Mouse (Mus musculus) cerebellum, adult 2 months (tissue): Measurements from ENCODE around the gene Mymx.

Experiments
- CTCF ChIP-seq: fragments of 200-500 bp; IDR thresholded peaks from 2 replicates; pipeline ENCODE4 v1.5.1; 2011; ENCODE audit warnings: low read depth, mild to moderate bottlenecking, control low read depth, low read length, moderate library complexity, borderline replicate concordance; ENCODE audit not compliant: insufficient read depth
- POLR2A ChIP-seq: fragments of 200-500 bp; IDR thresholded peaks from 2 replicates; pipeline ENCODE4 v1.6.1; 2011; ENCODE audit warnings: low read length, control low read depth, borderline replicate concordance; ENCODE audit not compliant: insufficient read depth

- TF ChIP-seq CTCF (no peak), POLR2A (no peak)
These were observed 9.1 kb downstream of the Mymx start for GRCm38 (mm10) chr17:45592606-45593431.
